Mouse (Mus musculus) CD8-positive naive resting alpha-beta T cell, adult 2 months (primary cell): ENCODE results near the gene Dse.
"Not testable (repeated sequence)": the region's sequence is repeated elsewhere in the genome, so short reads cannot be mapped to it uniquely, and the experiment has no call there.

Experiments used
- DNase-seq, 2 experiments: peaks; one replicate each; pipeline ENCODE4 v3.0.0; 2022; ENCODE audit warnings: low read depth in 2 of 2, low spot score in 2 of 2

Gene Dse

DNA sequence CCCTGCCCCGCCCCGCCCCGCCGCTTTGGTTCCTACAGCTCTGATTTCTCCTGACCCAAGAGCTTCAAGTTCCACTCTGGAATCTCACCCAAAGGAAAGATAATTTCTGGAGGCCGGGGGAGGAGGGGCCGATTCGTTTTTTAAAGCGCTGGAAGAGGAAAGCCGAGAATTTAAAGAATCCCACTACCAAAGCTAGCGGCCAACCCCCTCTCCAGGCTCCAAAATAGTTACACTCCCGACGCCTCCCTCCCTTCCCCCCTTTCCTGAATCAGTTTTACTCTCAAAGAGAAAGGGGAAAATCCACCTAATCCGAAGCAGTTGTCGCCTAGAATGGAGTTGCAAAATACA is at the start of gene Dse:
Gene Dse, minus strand, starts transcription at position 213 of the 348 bp plus-strand sequence.
- DNase-seq: no peak

DNA sequence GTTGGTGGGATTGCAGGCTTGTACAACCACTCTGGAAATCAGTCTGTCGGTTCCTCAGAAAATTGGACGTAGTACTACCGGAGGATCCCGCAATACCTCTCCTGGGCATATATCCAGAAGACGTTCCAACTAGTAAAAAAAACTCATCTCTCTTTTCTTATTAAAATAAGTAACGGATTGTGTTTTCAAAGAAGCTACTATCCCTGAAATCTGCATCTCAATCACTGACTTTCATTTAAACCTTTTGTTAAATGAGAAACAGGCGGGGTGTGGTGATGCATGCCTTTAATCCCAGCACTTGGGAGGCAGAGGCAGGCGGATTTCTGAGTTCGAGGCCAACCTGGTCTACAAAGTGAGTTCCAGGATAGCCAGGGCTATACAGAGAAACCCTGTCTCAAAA is 45.3 kb upstream of the Dse start:
- not testable (repeated sequence) for DNase-seq

DNA sequence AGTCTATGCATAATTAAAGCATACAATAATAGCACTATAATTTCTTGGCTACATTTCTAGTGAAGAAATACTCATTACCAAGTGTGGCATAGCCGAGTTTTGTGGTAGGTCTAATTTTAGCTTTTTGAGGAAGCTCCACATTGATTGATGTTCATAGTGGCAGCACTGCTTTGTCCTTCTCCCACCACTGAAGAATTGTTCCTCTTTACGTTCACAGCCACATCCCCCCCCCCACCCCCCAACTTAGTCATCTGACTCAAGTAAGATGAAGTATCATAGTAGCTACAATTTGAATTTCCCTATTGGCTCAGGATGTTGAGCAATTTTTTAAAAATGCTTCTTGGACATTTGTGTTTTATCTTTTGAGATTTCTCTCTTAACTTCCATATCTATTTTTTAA is 42.1 kb upstream of the Dse start:
- no peak for DNase-seq

DNA sequence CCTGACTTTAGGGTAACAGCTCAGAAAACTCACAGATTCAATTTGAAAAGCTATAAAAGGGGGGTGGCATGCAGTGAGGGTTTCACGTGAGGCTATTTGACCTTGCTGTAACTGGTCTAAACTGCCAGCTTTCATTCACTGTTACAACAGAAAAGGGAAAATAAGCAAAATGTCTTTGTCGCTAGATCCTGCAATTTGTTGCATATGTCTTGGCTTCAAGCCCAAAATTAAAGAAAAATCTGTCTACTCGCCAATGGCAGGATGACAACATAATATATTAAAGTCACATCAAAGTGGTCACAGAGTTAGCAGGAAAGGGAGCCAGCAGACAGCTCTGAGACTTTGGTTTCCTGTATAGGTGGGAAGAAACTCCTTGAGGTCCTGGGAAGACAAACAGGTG is 40.2 kb upstream of the Dse start:
- no peak for DNase-seq

DNA sequence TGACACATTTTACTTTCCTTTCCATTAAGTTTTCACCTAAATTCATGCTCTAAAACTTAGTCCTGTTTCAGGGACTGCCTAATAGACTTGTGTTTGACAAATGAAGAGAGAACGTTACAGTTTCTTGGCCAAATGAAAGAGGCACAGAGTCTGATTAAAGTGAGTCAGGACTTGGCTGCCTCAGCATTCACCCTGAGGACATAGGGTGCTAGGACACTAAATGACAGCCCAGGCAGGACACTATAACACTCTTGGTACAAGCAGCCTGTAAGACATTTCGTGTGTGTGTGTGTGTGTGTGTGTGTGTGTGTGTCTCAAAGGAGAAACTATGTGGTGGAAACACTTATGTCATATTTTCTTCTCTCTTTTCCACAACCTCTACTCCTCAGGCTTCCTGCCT is 38.6 kb upstream of the Dse start:
- DNase-seq: no peak

DNA sequence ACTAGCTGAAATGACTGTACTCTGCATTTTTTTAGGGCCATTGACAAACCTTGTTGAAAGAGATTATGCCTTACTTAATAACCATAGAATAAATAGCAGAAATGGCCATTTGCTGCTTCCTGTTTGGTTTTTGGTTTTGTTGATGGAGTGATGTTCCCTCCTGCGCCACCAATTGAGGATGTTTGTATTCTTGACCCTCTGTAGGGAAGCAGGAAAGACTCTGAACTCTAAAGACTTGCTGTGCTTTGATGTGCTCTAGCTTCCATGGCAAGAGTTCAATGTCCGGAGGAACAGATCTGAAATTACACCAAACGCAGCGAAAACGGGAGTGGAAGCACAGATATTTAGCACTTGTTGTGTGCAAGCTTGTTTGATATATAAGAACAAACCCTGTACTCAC is 37.2 kb upstream of the Dse start:
- no peak for DNase-seq

DNA sequence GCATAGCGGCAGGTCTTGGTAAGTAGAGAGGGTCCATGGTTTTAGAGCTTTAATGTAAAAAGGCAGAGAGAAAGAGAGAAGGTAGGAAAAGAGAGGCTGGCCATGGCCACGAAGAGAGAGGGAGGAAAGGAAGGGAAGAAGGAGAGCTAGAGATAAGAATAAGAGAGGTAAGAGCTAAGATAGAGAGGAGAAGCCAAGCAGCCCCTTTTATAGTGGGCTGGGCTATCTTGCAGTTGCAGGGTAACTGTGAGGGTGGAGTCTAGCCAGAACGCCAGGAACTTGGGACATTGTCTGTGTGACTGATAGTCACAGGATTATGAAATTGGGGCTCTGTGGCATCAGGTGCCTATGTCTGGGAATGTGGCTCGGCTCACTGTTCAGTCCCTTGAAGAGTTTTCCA is 31.0 kb upstream of the Dse start:
- DNase-seq: no peak

DNA sequence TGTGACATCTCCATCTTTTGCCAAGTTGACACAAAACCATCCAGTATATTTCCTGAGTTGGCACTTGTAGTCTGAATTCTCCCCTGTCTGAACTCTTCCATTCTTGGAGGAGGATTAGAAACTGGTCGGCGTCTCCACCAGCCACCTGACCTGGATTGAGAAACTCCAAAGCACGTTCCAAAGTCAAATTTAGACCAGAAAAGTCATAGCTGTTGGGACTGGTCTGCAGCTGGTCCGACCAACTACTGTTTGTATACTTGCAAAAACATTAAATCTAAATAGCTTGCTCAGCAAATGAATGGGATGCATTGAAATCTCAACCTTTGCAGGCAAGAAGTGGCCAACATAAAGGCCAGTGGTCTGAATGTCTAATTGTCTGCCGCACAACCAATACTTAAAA is 29.1 kb upstream of the Dse start:
- no peak for DNase-seq

DNA sequence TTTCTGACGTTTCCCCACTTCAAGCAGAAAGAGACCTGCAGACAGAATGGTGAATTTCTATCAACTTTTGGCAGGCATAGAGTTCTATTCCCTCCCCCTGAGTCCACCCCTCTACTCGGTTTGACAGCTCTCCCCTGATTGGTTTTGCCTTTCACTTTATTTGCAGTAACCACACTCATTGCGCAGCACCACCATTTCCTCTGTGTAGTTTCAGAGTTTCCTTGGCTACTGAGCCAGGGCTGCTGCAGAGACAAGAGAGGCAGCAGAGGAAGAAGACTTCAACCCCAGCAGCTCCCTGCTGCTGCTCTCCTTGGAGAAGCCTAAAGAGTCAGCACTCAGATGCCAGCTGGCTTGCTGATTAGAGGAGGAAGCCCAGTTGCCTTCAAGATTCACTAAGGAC is 27.9 kb upstream of the Dse start:
- peak; percentile 7 to 16 for DNase-seq

DNA sequence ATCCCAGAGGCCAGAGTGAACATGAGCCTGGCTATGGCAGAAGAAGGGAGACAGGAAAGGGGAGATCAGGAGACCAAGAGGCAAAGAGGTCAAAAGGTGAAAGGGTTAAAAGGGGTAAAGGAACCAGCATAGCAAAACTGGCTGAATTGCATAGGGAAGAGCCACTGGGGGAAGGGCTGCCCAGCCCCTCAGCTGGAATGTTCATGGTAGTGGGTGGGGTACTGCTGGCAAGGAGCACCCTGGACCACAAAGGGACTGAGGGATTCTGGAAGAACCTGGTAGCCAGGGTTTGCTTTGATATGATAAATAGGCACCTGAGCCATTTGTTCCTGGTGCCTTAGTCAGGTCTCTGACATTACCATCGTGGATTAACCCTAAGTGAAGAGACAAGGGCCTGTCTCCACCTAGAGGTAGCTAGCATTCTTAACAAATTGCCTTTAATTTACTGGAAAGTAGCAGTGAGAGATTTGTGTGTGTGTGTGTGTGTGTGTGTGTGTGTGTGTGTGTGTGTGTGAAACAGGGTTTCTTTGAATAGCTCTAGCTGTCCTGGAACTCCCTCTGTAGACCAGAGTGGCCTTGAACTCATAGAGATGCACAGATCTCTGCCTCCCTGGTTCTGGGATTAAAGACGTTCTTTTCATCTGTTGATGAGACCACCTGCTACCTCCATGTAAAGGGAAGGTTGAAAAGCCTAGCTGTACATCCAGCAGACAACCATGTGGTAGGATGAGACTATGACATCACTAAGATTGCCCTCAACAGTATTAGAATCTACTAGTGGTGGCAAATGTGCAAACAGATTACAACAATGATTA is 26.6 kb upstream of the Dse start:
- DNase-seq: peak in 1 of 2 experiments; percentile 8

DNA sequence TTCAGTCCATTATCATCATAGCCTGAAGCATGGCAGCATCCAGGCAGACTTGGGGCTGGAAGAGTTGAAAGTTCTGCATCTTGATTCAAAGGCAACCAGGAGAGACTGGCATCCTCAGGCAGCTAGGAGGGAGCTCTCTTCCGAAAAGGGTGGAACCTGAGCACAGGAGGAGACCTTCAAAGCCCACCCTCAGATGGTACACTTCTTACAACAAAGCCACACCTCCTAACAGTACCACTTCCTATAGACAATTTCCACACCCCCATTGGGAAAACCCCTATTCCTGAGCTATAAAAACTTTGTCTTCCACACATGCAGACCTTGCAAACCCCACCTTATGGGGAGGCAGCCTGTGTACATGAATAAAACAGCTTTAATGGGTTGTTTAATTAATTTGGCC is 25.9 kb upstream of the Dse start:
- no peak for DNase-seq

DNA sequence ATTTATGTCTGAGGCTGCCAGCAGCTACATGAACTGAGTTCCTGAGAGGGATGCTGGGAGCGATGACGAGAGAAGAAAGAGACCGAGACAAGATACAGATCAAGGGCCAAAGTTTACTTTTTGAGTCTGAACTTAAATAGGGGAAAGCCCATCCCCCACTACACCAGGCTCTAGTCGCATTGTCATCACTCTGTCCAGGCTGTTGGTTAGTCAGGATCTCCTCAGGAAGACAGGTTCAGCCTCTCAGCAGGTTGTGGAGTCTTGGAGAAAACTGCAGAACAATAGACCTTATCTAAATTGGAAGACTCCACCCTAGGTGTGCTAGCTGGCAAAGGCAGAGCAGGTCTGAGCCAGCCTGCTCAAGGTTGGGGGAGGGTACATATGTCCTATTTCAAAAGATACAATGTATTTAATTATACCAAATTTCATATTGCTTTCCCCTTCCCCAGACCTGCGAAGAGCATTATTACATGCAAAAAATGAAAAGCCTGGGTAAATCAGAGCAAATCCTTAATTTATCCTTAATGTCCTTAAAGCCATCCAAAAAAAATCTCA is 22.7 kb upstream of the Dse start:
- DNase-seq: no peak

DNA sequence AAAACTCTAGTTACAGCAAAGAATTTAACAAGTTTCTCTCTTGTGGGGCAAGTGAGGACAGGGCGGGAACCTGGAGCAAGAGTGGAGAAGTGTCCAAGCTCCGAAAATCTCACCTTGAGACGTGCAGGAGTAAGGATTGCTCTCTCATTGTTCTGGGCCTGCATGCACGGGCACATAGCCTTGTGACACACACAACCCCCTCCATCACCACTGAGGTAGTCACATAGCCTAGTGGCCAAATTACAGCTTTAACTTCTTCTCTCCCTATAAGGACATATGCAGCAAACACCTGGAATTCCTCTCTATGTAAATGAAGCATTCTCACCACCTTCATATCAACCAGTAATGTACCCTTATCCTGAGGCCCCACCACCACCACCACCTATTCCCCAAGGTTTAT is 22.0 kb upstream of the Dse start:
- DNase-seq: no peak

DNA sequence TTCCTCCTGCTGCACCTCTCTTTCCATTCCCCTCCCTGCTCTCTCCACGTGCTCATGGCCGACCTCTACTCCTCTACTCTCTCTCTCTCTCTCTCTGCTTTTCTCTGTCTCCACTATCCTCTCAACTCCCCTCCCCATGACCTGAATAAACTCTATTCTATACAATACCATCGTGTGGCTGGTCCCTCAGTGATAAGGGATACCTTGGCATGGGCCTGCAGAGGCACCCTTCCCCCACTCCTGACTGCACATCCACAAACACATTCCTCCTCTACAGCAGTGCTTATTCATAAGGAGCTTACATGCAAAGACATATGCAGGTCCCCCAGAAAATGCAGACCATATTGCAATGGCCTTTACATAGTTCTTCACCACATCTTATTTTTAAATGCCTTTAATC is 16.1 kb upstream of the Dse start:
- DNase-seq: no peak

DNA sequence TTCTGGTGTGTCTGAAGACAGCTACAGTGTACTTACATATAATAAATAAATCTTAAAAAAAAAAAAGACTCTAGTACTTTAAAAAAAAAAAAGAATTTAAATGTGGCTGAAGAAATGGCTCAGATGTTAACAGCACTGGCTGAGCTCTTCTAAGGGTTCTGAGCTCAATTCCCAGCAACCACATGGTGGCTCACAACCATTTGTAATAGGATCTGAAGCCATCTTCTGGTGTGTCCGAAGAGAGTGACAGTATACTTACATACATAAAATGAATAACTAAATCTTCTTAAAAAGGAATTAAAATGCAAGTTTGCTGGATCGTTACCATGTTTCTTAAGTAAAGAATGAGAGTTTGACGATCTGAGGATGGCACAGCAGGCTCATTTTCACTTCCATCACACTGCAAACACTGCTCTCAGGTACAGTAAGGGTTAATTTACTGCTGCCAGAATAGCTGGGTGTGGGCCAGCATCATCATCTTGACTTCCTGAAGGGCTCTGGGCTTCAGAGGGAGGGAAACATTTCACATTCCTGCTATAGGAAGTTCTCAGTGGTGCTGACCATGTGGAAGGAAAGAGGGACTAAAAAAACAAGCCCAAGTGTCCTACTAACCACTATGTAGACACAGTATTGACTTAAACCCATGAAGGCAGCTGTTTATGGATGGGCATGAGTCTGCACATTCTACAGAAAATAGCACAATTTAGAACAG is 14.6 kb upstream of the Dse start:
- DNase-seq: no peak

DNA sequence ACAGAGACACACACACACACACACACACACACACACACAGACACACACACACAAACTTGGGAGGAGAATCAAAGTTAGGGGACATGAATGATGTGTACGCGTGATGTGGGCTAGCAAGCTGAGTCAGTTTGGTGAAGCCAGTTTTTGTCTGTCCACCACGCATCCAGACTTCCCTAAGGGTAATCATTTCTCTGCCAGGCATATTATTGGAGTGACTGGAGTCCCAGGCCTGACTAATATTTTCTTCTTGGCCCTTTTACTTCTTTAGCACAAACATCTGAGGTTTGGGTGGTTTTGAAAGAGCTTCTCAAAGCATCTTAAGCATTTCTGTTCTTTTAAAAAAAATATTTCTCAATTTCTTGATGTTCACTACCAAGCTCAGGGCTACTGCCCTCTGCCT is 10.7 kb upstream of the Dse start:
- DNase-seq: no peak

DNA sequence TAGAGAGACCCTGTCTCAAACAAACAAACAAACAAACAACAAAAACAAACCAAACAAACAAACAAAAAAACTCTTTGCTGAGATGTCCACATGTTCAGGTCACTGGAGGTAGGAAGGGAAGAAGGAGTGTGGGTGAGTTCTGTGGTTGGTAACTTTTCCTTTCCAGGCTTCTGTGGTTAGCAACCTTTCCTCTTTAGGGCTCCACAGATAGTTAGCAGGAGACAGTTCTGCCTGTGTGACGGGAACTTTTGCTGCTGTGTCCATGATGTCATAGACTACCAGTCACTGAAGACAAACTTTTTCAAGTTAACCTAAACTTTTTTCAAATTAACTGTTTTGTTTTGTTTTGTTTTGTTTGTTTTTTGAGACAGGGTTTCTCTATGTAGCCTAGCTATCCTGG is 8.2 kb upstream of the Dse start:
- no peak for DNase-seq

DNA sequence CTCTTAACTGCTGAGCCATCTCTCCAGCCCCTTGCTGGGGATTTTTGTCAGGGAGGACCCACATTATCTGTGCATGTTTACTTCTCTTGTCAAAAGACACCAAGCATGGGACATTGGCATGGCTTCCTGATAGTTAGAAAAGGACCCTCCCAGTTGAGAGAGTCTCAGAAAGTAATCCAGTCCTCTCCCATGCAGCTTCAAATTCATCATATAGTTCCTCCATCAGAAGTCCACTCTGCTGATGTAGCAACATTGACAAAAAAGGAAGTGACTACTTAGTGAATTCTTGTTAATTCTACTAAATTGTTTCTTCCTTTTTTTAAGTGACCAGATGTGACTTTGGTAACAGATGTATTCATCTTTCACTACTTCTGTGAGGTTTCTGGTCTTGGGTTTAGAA is 2.4 kb upstream of the Dse start:
- DNase-seq: no peak

DNA sequence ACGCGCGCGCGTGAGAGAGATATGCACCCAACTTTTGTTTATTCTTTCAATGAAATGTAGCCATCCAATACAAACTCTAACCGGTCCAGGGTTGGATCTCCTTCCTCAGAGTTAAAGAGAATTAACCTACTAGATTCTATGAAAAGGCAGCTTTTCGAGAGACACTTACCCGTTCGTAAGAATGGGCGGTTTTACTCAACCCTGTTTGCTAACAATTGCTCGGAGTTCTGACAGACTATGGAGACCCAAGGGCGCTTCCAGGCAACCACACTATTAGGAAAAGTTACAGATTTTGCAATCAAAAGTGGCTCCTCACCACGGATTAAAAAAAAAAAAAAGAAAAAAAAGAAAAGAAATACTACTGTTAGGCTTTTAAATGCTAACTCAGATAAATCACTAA is 516 bp upstream of the Dse start:
- DNase-seq: no peak

DNA sequence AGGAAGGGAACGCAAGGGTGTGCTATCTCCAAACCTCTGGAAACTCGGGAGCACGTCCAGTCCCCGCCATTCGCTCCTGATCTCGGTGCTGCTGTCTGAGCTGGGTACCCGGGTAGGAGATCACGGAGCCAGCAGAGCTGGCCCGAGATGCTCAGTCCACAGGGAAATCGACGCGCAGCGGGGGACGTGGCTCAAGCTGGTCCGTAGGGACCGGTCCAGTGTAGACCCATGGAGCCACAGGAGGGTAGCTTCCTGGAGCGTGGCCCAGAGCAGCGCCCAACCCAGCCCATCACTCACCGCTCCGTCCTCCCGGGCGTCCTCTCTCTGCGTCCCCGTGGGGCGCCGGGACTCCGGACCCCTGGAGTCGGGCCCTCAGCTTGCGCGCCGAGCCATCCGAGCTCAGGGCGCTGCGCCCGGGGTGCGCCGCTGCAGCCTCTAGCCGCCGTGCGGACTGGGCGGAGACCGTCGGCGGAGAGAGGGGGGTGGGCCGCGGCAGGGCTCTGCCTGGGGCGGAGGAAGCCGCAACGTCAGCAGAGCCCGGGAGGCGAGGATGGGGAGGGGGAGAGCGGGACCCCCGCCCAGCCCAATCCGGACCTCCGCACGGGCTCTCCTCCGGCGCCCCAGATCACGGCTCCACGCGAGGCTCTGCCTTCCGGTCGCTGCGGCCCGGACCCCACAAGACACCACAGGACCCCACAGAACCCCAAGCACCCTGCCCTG is 572 bp downstream of the Dse start:
- peak; percentile 15 to 35 for DNase-seq

DNA sequence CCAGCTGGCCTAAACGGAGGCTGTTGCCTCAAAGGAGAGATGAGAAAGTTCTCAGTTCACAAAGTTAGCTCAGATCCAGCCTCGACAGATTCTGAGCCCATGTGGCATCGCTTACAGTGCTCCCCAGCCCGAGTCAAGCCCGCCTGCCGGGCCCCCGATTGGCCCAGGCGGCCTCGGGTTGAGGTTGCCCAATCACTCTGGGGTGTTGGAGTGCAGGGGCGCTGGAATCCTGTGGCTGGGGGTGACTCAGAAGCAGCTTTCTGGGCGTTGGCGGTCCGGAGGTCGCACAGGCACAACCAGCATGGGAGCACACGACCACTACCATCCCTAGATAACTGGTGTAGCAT is 1.1 kb downstream of the Dse start:
- DNase-seq: peak; percentile 31 to 46

DNA sequence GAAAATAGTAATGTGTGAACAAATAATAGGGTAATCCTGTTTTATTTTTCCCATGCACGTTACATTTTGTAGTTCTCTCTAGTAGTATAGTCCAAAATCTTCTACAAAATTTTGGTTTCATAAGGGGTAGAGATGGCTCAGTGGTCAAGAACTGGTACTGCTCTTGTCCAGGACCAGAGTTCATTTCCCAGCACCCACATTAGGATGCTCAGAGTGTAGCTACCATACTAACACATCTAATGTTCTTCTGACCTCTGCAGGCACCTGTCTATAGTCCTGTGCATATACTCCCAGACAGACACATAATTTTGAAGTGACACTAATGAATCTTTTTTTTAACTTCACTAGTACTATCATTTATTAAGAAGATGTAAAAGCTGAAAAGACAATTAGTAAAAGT is 1.7 kb downstream of the Dse start:
- no peak for DNase-seq
